Mouse (Mus musculus): ENCODE data around the gene Parp11.

Gene Parp11

GRCm38 (mm10) chr6:127446436-127446890 is at the start of gene Parp11:
TSS of gene Parp11 (plus strand) at chr6:127446840.
- DNase-seq: peak; percentile 42 to 78

DNA sequence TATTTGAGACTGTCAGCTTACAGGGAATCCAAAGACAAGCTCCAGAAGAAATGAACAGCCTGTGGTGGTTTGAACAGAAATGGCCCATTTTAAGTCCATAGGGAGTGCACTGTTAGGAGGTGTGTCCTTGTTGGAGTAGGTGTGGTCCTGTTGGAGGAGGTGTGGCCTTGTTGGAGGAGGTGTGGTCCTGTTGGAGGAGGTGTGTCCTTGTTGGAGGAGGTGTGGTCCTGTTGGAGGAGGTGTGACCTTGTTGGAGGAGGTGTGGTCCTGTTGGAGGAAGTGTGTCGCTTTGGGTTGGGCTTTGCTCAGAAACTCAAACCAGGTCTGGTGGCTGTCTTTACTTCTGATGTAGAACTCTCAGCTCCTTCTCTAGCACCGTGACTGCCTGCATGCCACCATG is 48.6 kb upstream of the Parp11 start:
- DNase-seq: no peak

DNA sequence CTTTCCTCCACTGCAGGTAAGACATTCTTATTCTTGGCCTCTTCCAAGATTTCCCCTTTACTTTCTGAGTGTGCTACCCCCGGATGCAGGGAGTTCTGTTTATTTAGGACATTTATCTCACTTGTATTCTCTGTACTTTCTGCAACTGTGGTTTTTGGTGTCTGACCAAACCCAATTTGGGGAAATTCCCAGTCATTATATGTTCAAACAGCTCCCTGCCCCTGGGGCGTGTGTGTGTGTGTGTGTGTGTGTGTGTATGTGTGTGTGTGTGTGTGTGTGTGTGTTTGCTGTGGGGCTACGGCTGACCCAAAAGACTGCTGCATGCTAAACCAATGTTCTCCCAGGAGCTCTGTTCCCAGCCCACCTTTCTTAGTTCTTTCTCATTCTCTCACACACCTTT is 45.2 kb upstream of the Parp11 start:
- DNase-seq: no peak

GRCm38 (mm10) chr6:127404070-127404810 is 42.4 kb upstream of the Parp11 start:
- DNase-seq: peak; percentile 35 to 51

GRCm38 (mm10) chr6:127405682-127406081 is 41.0 kb upstream of the Parp11 start:
- DNase-seq: no peak

DNA sequence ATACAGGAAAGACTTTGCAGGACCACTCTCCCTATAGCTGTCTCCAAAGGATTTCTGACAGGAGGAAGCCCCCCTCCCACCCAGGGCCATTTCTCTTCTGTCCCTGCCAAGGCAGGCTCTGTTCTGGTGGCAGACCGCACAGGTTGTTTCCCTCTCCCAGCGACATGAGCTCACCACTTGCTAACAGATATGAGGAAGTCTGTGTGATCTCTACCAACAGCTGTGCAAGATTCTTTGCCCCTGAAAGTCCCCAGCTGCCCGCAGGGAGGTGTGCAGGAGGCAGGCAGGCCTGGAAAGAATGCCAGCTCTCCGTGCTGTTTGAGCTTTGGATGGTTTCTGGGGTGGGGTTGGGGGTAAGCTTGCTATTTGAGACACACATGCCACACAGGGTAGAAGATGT is 38.9 kb upstream of the Parp11 start:
- DNase-seq: no peak

GRCm38 (mm10) chr6:127417525-127418184 is 29.0 kb upstream of the Parp11 start:
- DNase-seq: peak in 1 of 2 experiments; percentile 4

GRCm38 (mm10) chr6:127418322-127418721 is 28.3 kb upstream of the Parp11 start:
- DNase-seq: no peak

GRCm38 (mm10) chr6:127420115-127420514 is 26.5 kb upstream of the Parp11 start:
- no peak for DNase-seq

DNA sequence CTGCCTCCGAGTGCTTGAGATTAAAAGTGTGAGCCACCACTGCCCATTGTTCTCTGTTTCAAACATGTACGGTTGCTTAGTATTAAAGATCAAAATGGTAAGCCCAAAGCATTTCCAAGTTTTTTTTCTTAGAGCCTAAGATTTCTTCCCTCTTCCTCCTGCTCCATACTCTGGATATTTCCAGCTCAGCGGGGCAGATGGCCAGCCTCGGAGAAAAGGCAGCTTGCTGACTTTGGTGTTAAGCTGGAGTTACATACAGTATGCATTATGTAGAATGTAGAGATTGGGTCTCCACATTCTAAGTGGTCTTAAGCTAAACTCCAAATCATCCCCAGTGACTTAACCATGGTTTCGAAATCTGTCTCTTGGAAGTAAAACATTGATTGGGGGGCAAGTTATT is 21.5 kb upstream of the Parp11 start:
- no peak for DNase-seq

DNA sequence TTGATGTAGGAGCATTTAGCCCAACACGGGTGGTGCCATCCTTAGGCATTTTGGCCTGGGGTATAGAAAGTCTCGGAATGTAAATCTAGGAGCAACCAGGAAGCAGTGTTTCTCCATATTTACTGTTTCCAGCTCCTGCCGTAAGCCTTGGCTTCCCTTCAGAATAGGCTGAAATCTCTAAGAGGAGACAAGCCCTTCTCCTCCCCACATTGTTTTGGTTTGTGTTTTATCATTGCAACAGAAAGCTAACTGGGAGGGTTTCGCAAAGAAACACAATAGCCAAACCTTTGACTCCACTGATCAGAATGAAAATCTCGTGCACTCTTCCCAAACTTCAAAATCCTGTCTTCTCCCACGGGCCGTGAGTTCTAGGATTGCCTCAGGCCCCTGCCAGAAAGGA is 15.9 kb upstream of the Parp11 start:
- DNase-seq: no peak

- no peak for DNase-seq
These were observed 15.4 kb upstream of the Parp11 start for GRCm38 (mm10) chr6:127431196-127431766.

DNA sequence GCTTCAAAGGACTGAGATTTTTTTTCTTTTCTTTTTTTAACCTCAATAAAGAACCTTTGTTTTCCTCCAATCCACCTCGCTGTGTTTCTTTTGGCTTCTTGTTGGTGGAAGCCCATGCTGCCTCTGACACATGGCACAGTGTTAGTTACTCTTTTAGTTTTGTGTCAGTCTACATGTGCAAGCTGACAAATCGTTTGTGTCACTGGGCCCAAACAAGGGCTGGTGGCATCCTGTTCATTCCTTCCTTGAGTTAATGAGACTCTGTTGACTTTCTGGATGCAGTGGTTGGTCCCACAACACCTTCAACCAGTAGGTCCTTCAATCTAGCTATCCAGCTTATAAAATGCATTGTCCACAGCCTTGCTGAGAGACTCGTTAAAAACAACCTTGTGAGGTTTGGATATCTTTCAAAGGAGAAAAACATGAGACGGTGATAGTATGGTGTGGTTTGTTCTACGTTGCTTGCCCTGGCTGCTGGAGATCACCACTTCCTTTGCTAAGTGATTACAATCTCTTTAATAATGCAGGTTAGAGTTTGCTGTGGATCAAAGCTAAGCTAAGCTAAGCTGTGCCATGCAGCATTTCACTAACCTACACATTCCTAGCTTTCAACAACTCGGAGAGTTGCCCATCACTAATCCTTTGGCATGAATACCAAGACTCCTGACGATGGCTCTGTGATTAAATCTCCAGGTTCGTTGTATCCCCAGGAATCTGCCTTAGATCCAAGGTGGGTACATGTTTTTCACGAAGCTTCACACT is 12.6 kb upstream of the Parp11 start:
- DNase-seq: no peak

DNA sequence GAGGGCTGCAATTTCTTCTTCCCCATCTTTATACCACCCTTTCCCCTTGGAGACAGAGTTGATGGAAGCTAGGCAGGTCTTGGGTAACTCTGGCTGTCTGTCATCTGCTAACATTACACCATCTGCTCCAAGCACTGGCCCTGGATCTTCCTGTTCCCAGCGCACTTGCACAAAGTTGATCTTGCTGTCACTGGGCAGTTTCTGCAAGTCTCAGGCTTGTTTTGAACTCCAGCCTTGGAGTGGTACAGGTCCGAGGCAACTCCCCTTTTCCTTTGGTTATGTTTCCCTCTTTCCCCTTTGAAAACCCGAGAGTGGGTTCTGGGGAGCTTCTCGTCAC is 12.0 kb upstream of the Parp11 start:
- no peak for DNase-seq

- DNase-seq: no peak
These were observed 7.6 kb upstream of the Parp11 start for GRCm38 (mm10) chr6:127439063-127439462.

GRCm38 (mm10) chr6:127439540-127440195 is 7.0 kb upstream of the Parp11 start:
- DNase-seq: no peak

GRCm38 (mm10) chr6:127440416-127441104 is 6.1 kb upstream of the Parp11 start:
- no peak for DNase-seq

- DNase-seq: peak in 1 of 2 experiments; percentile 31
These were observed 4.1 kb upstream of the Parp11 start for GRCm38 (mm10) chr6:127442584-127442983.

GRCm38 (mm10) chr6:127443910-127444309 is 2.7 kb upstream of the Parp11 start:
- no peak for DNase-seq

DNA sequence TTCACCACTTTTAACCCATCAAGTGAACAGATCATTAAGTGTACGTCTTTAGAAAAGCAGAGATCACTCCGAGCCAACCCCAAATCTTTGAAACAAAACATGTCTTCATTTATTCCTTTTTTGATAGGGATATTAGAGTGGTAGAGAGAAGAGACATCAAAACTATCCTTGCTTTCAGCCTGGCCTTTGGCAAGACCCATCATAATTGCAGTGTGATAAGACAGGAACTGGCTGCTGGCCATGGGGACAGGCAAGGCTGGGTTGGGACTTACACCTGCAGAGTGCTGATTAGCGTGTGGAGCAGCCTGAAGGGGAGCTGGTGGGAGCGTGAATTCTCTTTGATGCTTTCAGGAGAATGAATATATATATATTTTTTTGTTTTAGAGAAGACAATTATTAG is 2.2 kb upstream of the Parp11 start:
- DNase-seq: no peak

GRCm38 (mm10) chr6:127447686-127448460 is 1.2 kb downstream of the Parp11 start:
- no peak for DNase-seq

Measured in lung, postnatal 4 days (tissue).